In genomic region chr15:98993093-98993793, GRCm38 (mm10) we compare ENCODE assay signal across 8 mouse cellular contexts. TPM values are rescaled to one million over a fixed set of nuclear protein-coding genes. Genes with fewer than 3 reads are reported as not detected.
DNase-seq lines count a peak whose midpoint lies in the region; ATAC-seq and TF ChIP-seq lines count a peak whose summit lies in the region.

No protein-coding gene starts in this region.

- ATAC-seq in common myeloid progenitor, adult 5-6 weeks (replicated peaks; ENCODE audit: low read depth, poor library complexity, severe bottlenecking) = peak; percentile 90

- TF ChIP-seq CTCF in left cerebral cortex, adult 2 months (IDR thresholded peaks at IDR 0.05) = peak; percentile 100

- H3K27ac ChIP-seq in left cerebral cortex, adult 2 months = peak overlapping the region; percentile 95
- peak overlapping the region; percentile 94 for H3K27ac ChIP-seq in macrophage

- no peaks in the 10 kb centered on the region for H3K36me3 ChIP-seq in macrophage (ENCODE audit: inconsistent target)

- intact Hi-C loops in left cerebral cortex, adult 2 months (cut with DNase I) = loop anchor here (1.0 to 5.0 kb wide), 4 partner anchors 22 to 121 kb away; partner anchors contain the start of genes Gm49450, Kmt2d, Tuba1a and Tuba1b

- WGBS in macrophage (ENCODE audit: missing documents) = 2% methylated on average over 35 of the region's 35 CpGs

- H3K4me3 ChIP-seq in left cerebral cortex, adult 2 months = peak overlapping the region; percentile 46
- H3K4me3 ChIP-seq in macrophage (ENCODE audit: inconsistent target) = peak overlapping the region; percentile 30

- DNase-seq in ZHBTc4 (ENCODE audit: low read depth, low spot score) = peak; percentile 99
- DNase-seq in gastrocnemius, adult 8-10 months (ENCODE audit: low spot score in 2 of 2) = peak; percentile 91 to 93
- DNase-seq in hindlimb bud, embryonic 11.5 days (ENCODE audit: extremely low spot score, low read depth, low spot score) = peak; percentile 88
- DNase-seq in left cerebral cortex, adult 2 months (ENCODE audit: extremely low spot score in 1 of 2, low spot score in 2 of 2) = peak; percentile 94 to 98
- peak; percentile 79 for DNase-seq in retina, postnatal 7 days (ENCODE audit: low read depth, low spot score)
- DNase-seq in urinary bladder, adult 2 months (ENCODE audit: low spot score) = peak; percentile 96

- H3K79me2 ChIP-seq in macrophage (ENCODE audit: inconsistent target) = no peaks in the 10 kb centered on the region

RNA-seq across cellular contexts. Expression of gene Tuba1c, which starts 36.4 kb away (rescaled TPM):
- 41.0 and 61.3 TPM in 2 replicates for total RNA-seq in common myeloid progenitor, adult 5-6 weeks (2017)
- 1 to 10 TPM; 5.7 to 7.8 (median 6.8) TPM for total RNA-seq in gastrocnemius, adult 8-10 months (2022)
- 10 to 100 TPM; 56.1 to 61.4 TPM for total RNA-seq in left cerebral cortex, adult 2 months (2021)
- total RNA-seq in macrophage (2018; cell fraction: chromatin; rRNA removed) = 100 to 1,000 TPM in 10 of 26 experiments, 10 to 100 TPM in 16; 29.8 to 187 (median 71.5) TPM
- total RNA-seq in macrophage (2018; cell fraction: cytosol; rRNA removed) = 100 to 1,000 TPM; 160 to 470 (median 218) TPM
- 100 to 1,000 TPM in 18 of 26 experiments, 10 to 100 TPM in 8; 64.8 to 241 (median 115) TPM for total RNA-seq in macrophage (2018; cell fraction: nucleus; rRNA removed)
- polyA plus RNA-seq in macrophage (2018) = 112 to 385 TPM (median 315 TPM) in 3 replicates
- polyA plus RNA-seq in urinary bladder, adult 2 months (2012; rRNA removed) = 94.8 and 129 TPM in 2 replicates

RNA-seq across cellular contexts. Expression of gene Tuba1a, which starts 39.7 kb away (rescaled TPM):
- 25.4 and 32.0 TPM in 2 replicates for total RNA-seq in common myeloid progenitor, adult 5-6 weeks (2017)
- total RNA-seq in gastrocnemius, adult 8-10 months (2022) = 10 to 100 TPM; 12.6 to 24.0 (median 18.4) TPM
- total RNA-seq in left cerebral cortex, adult 2 months (2021) = 100 to 1,000 TPM; 817 to 827 TPM
- total RNA-seq in macrophage (2018; cell fraction: chromatin; rRNA removed) = 10 to 100 TPM in 1 of 26 experiments, 1 to 10 TPM in 23, under 1 TPM in 1, not detected in 1; 0.95 to 61.2 (median 3.6) TPM
- 10 to 100 TPM; 43.8 to 83.3 (median 62.4) TPM for total RNA-seq in macrophage (2018; cell fraction: cytosol; rRNA removed)
- total RNA-seq in macrophage (2018; cell fraction: nucleus; rRNA removed) = 10 to 100 TPM in 23 of 26 experiments, 1 to 10 TPM in 3; 7.0 to 40.8 (median 19.8) TPM
- polyA plus RNA-seq in macrophage (2018) = 37.8 to 73.9 TPM (median 54.5 TPM) in 3 replicates
- 279 and 332 TPM in 2 replicates for polyA plus RNA-seq in urinary bladder, adult 2 months (2012; rRNA removed)

RNA-seq across cellular contexts. Expression of gene Gm49450, which starts 39.9 kb away (rescaled TPM):
- total RNA-seq in common myeloid progenitor, adult 5-6 weeks (2017) = 1.9 and 18.7 TPM in 2 replicates
- total RNA-seq in gastrocnemius, adult 8-10 months (2022) = not detected
- total RNA-seq in left cerebral cortex, adult 2 months (2021) = not detected
- 1 to 10 TPM in 2 of 26 experiments, not detected in 24; 1.0 to 1.4 TPM for total RNA-seq in macrophage (2018; cell fraction: chromatin; rRNA removed)
- not detected for total RNA-seq in macrophage (2018; cell fraction: cytosol; rRNA removed)
- total RNA-seq in macrophage (2018; cell fraction: nucleus; rRNA removed) = not detected
- polyA plus RNA-seq in macrophage (2018) = 0.27 TPM in 1 of 3 replicates, not detected in the others
- 0.30 and 0.38 TPM in 2 replicates for polyA plus RNA-seq in urinary bladder, adult 2 months (2012; rRNA removed)

RNA-seq across cellular contexts. Expression of gene Tuba1b, which starts 58.9 kb away (rescaled TPM):
- total RNA-seq in common myeloid progenitor, adult 5-6 weeks (2017) = 776 and 824 TPM in 2 replicates
- 10 to 100 TPM; 12.6 to 24.6 (median 20.3) TPM for total RNA-seq in gastrocnemius, adult 8-10 months (2022)
- total RNA-seq in left cerebral cortex, adult 2 months (2021) = 100 to 1,000 TPM; 509 to 550 TPM
- 100 to 1,000 TPM in 1 of 26 experiments, 10 to 100 TPM in 25; 26.7 to 113 (median 46.1) TPM for total RNA-seq in macrophage (2018; cell fraction: chromatin; rRNA removed)
- 100 to 1,000 TPM; 295 to 861 (median 494) TPM for total RNA-seq in macrophage (2018; cell fraction: cytosol; rRNA removed)
- 100 to 1,000 TPM in 19 of 26 experiments, 10 to 100 TPM in 7; 59.3 to 433 (median 153) TPM for total RNA-seq in macrophage (2018; cell fraction: nucleus; rRNA removed)
- polyA plus RNA-seq in macrophage (2018) = 371 to 1,063 TPM (median 789 TPM) in 3 replicates
- 677 and 758 TPM in 2 replicates for polyA plus RNA-seq in urinary bladder, adult 2 months (2012; rRNA removed)

Comparison
In these comparisons a context has a peak if more than half of its experiments do, and no peak if none do; other contexts are left out.
1. Peak in every context shown above with its lines: DNase-seq, ATAC-seq, H3K4me3 ChIP-seq and H3K27ac ChIP-seq.
2. RNA of gene Tuba1a, which starts 39.7 kb away (total RNA-seq): 817 to 827 TPM in left cerebral cortex, adult 2 months; 25.4 to 32.0 TPM in common myeloid progenitor, adult 5-6 weeks and 12.6 to 24.0 TPM in gastrocnemius, adult 8-10 months; every median in the first group is over 10 times any median in the second.